Mouse (Mus musculus): ENCODE data around the gene Bpi.

GRCm38 (mm10) chr2:158281497-158282205, 23.8 kb downstream of the Bpi start:
- TF ChIP-seq TCF12 (IDR thresholded peaks at IDR 0.05; ENCODE audit: insufficient read depth, poor library complexity, severe bottlenecking) (no peak), POLR2A (IDR thresholded peaks at IDR 0.05; ENCODE audit: insufficient read length, low read depth) (no peak), MYOD1 (IDR thresholded peaks at IDR 0.05; ENCODE audit: control insufficient read depth in 1 of 3, insufficient read length in 2 of 3, low read depth in 2 of 3) (no peak)
